Mouse (Mus musculus): ENCODE results near the gene Slirp. TPM values are rescaled to one million over a fixed set of nuclear protein-coding genes. Genes with fewer than 3 reads are reported as not detected.

The Slirp gene
- polyA plus RNA-seq, 1 experiment = 21.7 TPM

Other genes starting within 250 kb of the Slirp start
- gene Samd15, start 244.2 kb upstream of the Slirp start, polyA plus RNA-seq (2012; rRNA removed) = 0.07 TPM in 1 of 2 replicates, not detected in the other
- 1.3 and 2.3 TPM in 2 replicates for gene Tmed8, start 243.4 kb upstream of the Slirp start, polyA plus RNA-seq (2012; rRNA removed)
- gene Noxred1, start 205.2 kb upstream of the Slirp start, polyA plus RNA-seq (2012; rRNA removed) = 0.16 and 0.55 TPM in 2 replicates
- 33.4 and 38.6 TPM in 2 replicates for gene Vipas39, start 177.6 kb upstream of the Slirp start, polyA plus RNA-seq (2012; rRNA removed)
- gene Ahsa1, start 177.4 kb upstream of the Slirp start, polyA plus RNA-seq (2012; rRNA removed) = 55.9 and 60.9 TPM in 2 replicates
- 0.25 and 0.32 TPM in 2 replicates for gene Ism2, start 144.2 kb upstream of the Slirp start, polyA plus RNA-seq (2012; rRNA removed)
- gene Sptlc2, start 55.5 kb upstream of the Slirp start, polyA plus RNA-seq (2012; rRNA removed) = 39.2 and 49.1 TPM in 2 replicates
- 11.6 and 12.7 TPM in 2 replicates for gene Alkbh1, start 121 bp downstream of the Slirp start, polyA plus RNA-seq (2012; rRNA removed)
- gene Snw1, start 28.4 kb downstream of the Slirp start, polyA plus RNA-seq (2012; rRNA removed) = 8.9 and 9.9 TPM in 2 replicates
- gene Gm5788, start 50.8 kb downstream of the Slirp start, polyA plus RNA-seq (2012; rRNA removed) = not detected in 2 replicates
- gene Gm8300, start 70.4 kb downstream of the Slirp start, polyA plus RNA-seq (2012; rRNA removed) = not detected in 2 replicates
- not detected in 2 replicates for gene Oog1, start 158.8 kb downstream of the Slirp start, polyA plus RNA-seq (2012; rRNA removed)
- not detected in 2 replicates for gene Gm4027, start 175.0 kb downstream of the Slirp start, polyA plus RNA-seq (2012; rRNA removed)
- not detected in 2 replicates for gene Gm16381, start 200.7 kb downstream of the Slirp start, polyA plus RNA-seq (2012; rRNA removed)

Data from large intestine, adult 2 months (tissue).